Mouse (Mus musculus): ENCODE measurements around the gene Foxp1. TPM values are rescaled to one million over a fixed set of nuclear protein-coding genes. Genes with fewer than 3 reads are reported as not detected.

The Foxp1 gene
- total RNA-seq, 4 experiments from 2014 or later = 90.9 to 101 (median 95.2) TPM

DNA sequence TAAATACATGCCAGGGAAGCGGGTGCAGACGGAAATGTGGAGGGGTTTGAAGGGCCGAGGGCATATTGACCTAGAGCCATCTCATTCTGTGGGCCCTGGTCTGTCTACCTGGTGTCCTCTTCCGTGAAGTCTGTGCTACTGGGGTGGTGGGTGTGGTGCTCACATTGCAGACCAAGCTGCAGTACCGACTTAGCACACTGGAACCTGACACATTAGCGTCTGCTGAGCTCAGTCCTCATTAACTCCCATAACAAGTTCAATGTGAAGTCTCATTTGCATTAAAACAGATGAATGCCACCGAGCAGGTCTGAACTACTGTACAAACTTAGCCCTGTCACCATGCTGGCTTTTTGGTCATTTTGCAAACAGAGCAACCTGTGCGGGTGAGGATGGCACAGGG lies 594.2 kb downstream of the Foxp1 start:
- no peak for DNase-seq (ENCODE audit: low spot score in 2 of 2)

GRCm38 (mm10) chr6:98901259-98901658 lies 621.3 kb downstream of the Foxp1 start:
- DNase-seq (ENCODE audit: low spot score in 2 of 2) = no peak

- no peak for DNase-seq (ENCODE audit: low spot score in 2 of 2)
Measured at GRCm38 (mm10) chr6:98878208-98878607, 644.3 kb downstream of the Foxp1 start.

DNA sequence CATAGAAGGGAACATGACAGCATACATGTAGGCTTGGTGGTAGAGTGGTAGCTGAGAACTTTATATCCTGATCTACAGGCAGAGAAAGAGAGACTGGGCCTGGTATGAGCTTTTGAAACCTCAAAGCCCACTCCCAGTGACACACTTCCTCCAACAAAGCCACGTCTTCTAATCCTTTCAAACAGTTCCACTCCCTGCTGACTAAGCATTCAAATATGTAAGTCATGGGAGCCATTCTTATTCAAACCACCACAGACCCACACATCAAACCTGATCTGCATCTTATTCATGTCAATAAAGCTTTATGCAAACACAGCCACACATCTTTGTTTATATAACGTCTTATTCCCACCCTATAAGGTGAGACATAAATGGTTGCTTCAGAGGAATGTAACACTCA lies 646.1 kb downstream of the Foxp1 start:
- DNase-seq (ENCODE audit: low spot score in 2 of 2) = no peak

Small RNAs within 50 kb of the gene (microRNA-seq; reads per million reads assigned to microRNA genes)
- gene Gm22328 (0 reads per million in 2 experiments), gene Gm49348 (0 reads per million in 2 experiments)

Other genes with a start within 250 kb of the Foxp1 start
- gene Eif4e3, start 144.1 kb upstream of the Foxp1 start, total RNA-seq (2022) = 10 to 100 TPM; 20.1 to 27.8 (median 25.3) TPM
- gene Gm20696, start 144.1 kb upstream of the Foxp1 start, total RNA-seq (2022) = 10 to 100 TPM in 1 of 4 experiments, 1 to 10 TPM in 3; 6.4 to 10.0 (median 7.2) TPM
- 10 to 100 TPM; 39.7 to 52.1 (median 46.9) TPM for gene Gpr27, start 170.0 kb upstream of the Foxp1 start, total RNA-seq (2022)
- under 1 TPM in 3 of 4 experiments, not detected in 1; 0.45 to 0.60 (median 0.59) TPM for gene Prok2, start 203.7 kb upstream of the Foxp1 start, total RNA-seq (2022)